Mouse (Mus musculus) brain, adult 10 weeks (tissue): ENCODE data around the gene Gsc. TPM values are rescaled to one million over a fixed set of nuclear protein-coding genes. Genes with fewer than 3 reads are reported as not detected.

Experiments used
- polyA plus RNA-seq: library from polyadenylated mRNA; stranded (reverse); fragments of 350-450 nt; fragmentation: Illumina TruSeq; extraction: RNeasy Lipid Tissue Mini Kit (QIAGEN cat#74804); gene quantifications from one replicate; pipeline ENCODE4 v1.2.3, GENCODE M21; 2015; ENCODE audit warnings: low read depth, low replicate concordance

The Gsc gene
- polyA plus RNA-seq, result not detected

DNA sequence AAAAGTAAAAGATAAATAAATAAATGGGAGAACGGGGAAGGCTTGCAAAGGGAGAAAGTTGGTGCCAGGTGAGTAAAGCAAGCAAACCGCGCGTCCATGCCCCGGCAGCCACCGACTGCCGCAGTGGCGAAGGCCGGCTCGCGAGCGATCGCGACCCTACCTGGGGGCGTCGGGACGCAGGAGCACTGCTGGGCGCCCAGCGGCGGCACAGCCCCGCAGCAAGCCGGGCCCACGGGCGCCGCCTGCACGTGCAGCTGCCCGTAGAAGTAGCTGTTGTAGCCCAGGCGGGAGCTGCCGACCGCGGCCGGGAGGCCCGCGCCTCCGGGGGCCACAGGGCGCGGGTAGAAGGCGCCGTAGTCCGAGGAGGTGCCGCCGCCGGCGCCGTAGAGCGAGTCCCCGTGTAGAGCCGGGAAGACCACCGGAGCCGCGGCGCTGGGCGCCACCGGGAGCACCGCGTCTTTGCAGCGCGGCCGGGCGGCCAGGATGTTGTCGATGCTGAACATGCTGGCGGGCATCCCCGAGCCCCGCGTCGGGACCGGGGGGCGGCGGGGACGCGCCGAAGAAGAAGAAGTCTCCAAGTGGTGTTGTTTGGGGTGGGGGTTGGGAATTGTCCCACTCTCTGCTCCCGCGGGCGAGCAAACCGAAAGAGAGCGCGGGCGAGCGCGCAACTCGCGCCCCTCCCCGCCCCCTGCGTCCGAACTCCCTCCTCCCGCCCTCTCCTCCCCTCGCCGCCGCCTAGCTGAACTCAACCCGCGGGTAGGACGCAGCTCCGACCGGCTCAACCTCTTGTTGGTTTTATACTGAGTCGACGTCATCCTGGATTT, at the start of gene Gsc:
Gsc (minus strand) TSS at position 730 of the 824 bp plus-strand sequence.

Other genes with a start within 250 kb of the Gsc start
- gene Serpina3g, start 237.1 kb downstream of the Gsc start, polyA plus RNA-seq, result 2.3 TPM
- gene Serpina3i, start 210.2 kb downstream of the Gsc start, polyA plus RNA-seq, result not detected
- gene Serpina3j, start 158.8 kb downstream of the Gsc start, polyA plus RNA-seq, result not detected
- gene Serpina3k, start 134.8 kb downstream of the Gsc start, polyA plus RNA-seq, result 1.00 TPM
- not detected for gene Serpina3m, start 134.8 kb downstream of the Gsc start, polyA plus RNA-seq
- 16.8 TPM for gene Serpina3n, start 66.6 kb downstream of the Gsc start, polyA plus RNA-seq